Mouse (Mus musculus) heart, postnatal 14 days (tissue): ENCODE results near the gene Hltf. TPM values are rescaled to one million over a fixed set of nuclear protein-coding genes. Genes with fewer than 3 reads are reported as not detected.

Experiments used
- DNase-seq, 2 experiments: peaks; one replicate each; pipeline ENCODE4 v3.0.0; 2021 to 2022
- intact Hi-C: fragments of 180-260 bp; cut with DNase I; formaldehyde crosslinking; loops from one replicate; pipeline ENCODE4 v1.15.1; 2025
- total RNA-seq, 2 experiments: library from RNA; stranded (reverse); gene quantifications; 2 replicates each; pipeline ENCODE4 v1.2.3; 2021

Gene Hltf
- total RNA-seq, 2 experiments from 2014 or later: 14.9 to 16.4 TPM

- no peak for DNase-seq
- intact Hi-C loops: no loop called here
Observed at GRCm38 (mm10) chr3:20142101-20142500, 84.5 kb downstream of the Hltf start.

GRCm38 (mm10) chr3:20142576-20142975 lies 85.0 kb downstream of the Hltf start:
- DNase-seq: no peak
- intact Hi-C loops: no loop called here

- intact Hi-C loops: no loop called here
- no peak for DNase-seq
Observed at GRCm38 (mm10) chr3:20143726-20144125, 86.1 kb downstream of the Hltf start.

GRCm38 (mm10) chr3:20144401-20144800 lies 86.8 kb downstream of the Hltf start:
- no peak for DNase-seq
- intact Hi-C loops: no loop called here

- DNase-seq: no peak
- intact Hi-C loops: no loop called here
Observed at GRCm38 (mm10) chr3:20145696-20146113, 88.1 kb downstream of the Hltf start.

- DNase-seq: no peak
- intact Hi-C loops: no loop called here
Observed at GRCm38 (mm10) chr3:20146884-20147395, 89.3 kb downstream of the Hltf start.

GRCm38 (mm10) chr3:20147647-20148046 lies 90.0 kb downstream of the Hltf start:
- intact Hi-C loops: no loop called here

GRCm38 (mm10) chr3:20150511-20150910 lies 92.9 kb downstream of the Hltf start:
- intact Hi-C loops: loop anchor here (5.0 kb wide), 1 partner anchor 73 kb away; no protein-coding TSS in a partner anchor
- DNase-seq: no peak

More at GRCm38 (mm10) chr3:20147647-20148046, 90.0 kb downstream of the Hltf start:
- DNase-seq: no peak

- intact Hi-C loops: loop anchor here (5.0 kb wide), 1 partner anchor 74 kb away; no protein-coding TSS in a partner anchor
- no peak for DNase-seq
Observed at GRCm38 (mm10) chr3:20151651-20152050, 94.0 kb downstream of the Hltf start.

- intact Hi-C loops: loop anchor here (5.0 kb wide), 1 partner anchor 77 kb away; no protein-coding TSS in a partner anchor
- peak; percentile 73 to 75 for DNase-seq
Observed at GRCm38 (mm10) chr3:20154531-20155367, 97.1 kb downstream of the Hltf start, which contains the start of gene Gyg. Gene Gyg (minus strand): TSS chr3:20155317.

GRCm38 (mm10) chr3:20155476-20155875 lies 97.9 kb downstream of the Hltf start:
- DNase-seq: no peak
- intact Hi-C loops: no loop called here

GRCm38 (mm10) chr3:20167487-20167886 lies 109.9 kb downstream of the Hltf start:
- intact Hi-C loops: no loop called here
- no peak for DNase-seq

Other genes with a start within 250 kb of the Hltf start
- 10 to 100 TPM; 17.0 to 21.1 TPM for gene Cp, start 100.8 kb upstream of the Hltf start, total RNA-seq
- 10 to 100 TPM in 1 of 2 experiments, 1 to 10 TPM in 1; 8.5 to 11.5 TPM for gene Hps3, start 22.5 kb upstream of the Hltf start, total RNA-seq
- 100 to 1,000 TPM; 135 to 136 TPM for gene Gyg, start 97.5 kb downstream of the Hltf start, total RNA-seq
- gene Cpa3, start 184.4 kb downstream of the Hltf start, total RNA-seq: 1 to 10 TPM; 2.3 to 2.8 TPM
- not detected for gene Cpb1, start 217.9 kb downstream of the Hltf start, total RNA-seq